Mouse (Mus musculus): ENCODE data around the gene Zcchc12.

Zcchc12 gene

GRCm38 (mm10) chrX:36195736-36196525 is at the start of gene Zcchc12:
Gene Zcchc12, plus strand, starts transcription at chrX:36195904.
- DNase-seq (ENCODE audit: low read depth, low spot score) = peak; percentile 28

- DNase-seq (ENCODE audit: low read depth, low spot score) = no peak
Measured at GRCm38 (mm10) chrX:36146746-36147145, 49.0 kb upstream of the Zcchc12 start.

GRCm38 (mm10) chrX:36150100-36150499 is 45.6 kb upstream of the Zcchc12 start:
- no peak for DNase-seq (ENCODE audit: low read depth, low spot score)

- DNase-seq (ENCODE audit: low read depth, low spot score) = no peak
Measured at GRCm38 (mm10) chrX:36156677-36157076, 39.0 kb upstream of the Zcchc12 start.

- DNase-seq (ENCODE audit: low read depth, low spot score) = no peak
Measured at GRCm38 (mm10) chrX:36161567-36161966, 34.1 kb upstream of the Zcchc12 start.

- peak; percentile 48 for DNase-seq (ENCODE audit: low read depth, low spot score)
Measured at GRCm38 (mm10) chrX:36183625-36184024, 12.1 kb upstream of the Zcchc12 start.

GRCm38 (mm10) chrX:36186036-36186435 is 9.7 kb upstream of the Zcchc12 start:
- no peak for DNase-seq (ENCODE audit: low read depth, low spot score)

GRCm38 (mm10) chrX:36186443-36186842 is 9.3 kb upstream of the Zcchc12 start:
- no peak for DNase-seq (ENCODE audit: low read depth, low spot score)

GRCm38 (mm10) chrX:36193951-36194350 is 1.8 kb upstream of the Zcchc12 start:
- DNase-seq (ENCODE audit: low read depth, low spot score) = peak; percentile 21

- DNase-seq (ENCODE audit: low read depth, low spot score) = no peak
Measured at GRCm38 (mm10) chrX:36209554-36209953, 13.8 kb downstream of the Zcchc12 start.

- no peak for DNase-seq (ENCODE audit: low read depth, low spot score)
Measured at GRCm38 (mm10) chrX:36211216-36211615, 15.5 kb downstream of the Zcchc12 start.

GRCm38 (mm10) chrX:36221366-36221765 is 25.7 kb downstream of the Zcchc12 start:
- no peak for DNase-seq (ENCODE audit: low read depth, low spot score)

GRCm38 (mm10) chrX:36225777-36226176 is 30.1 kb downstream of the Zcchc12 start:
- peak; percentile 70 for DNase-seq (ENCODE audit: low read depth, low spot score)

GRCm38 (mm10) chrX:36226577-36226976 is 30.9 kb downstream of the Zcchc12 start:
- DNase-seq (ENCODE audit: low read depth, low spot score) = peak; percentile 37

GRCm38 (mm10) chrX:36228861-36229260 is 33.2 kb downstream of the Zcchc12 start:
- no peak for DNase-seq (ENCODE audit: low read depth, low spot score)

- no peak for DNase-seq (ENCODE audit: low read depth, low spot score)
Measured at GRCm38 (mm10) chrX:36229273-36229672, 33.6 kb downstream of the Zcchc12 start.

GRCm38 (mm10) chrX:36235652-36236051 is 39.9 kb downstream of the Zcchc12 start:
- DNase-seq (ENCODE audit: low read depth, low spot score) = no peak
